Mouse (Mus musculus): ENCODE data around the gene Ephx1. TPM values are rescaled to one million over a fixed set of nuclear protein-coding genes. Genes with fewer than 3 reads are reported as not detected.
"Not testable (repeated sequence)": the region's sequence is repeated elsewhere in the genome, so short reads cannot be mapped to it uniquely, and the experiment has no call there.

The Ephx1 gene
- polyA plus RNA-seq, 1 experiment from 2014 or later, result 6.0 TPM

DNA sequence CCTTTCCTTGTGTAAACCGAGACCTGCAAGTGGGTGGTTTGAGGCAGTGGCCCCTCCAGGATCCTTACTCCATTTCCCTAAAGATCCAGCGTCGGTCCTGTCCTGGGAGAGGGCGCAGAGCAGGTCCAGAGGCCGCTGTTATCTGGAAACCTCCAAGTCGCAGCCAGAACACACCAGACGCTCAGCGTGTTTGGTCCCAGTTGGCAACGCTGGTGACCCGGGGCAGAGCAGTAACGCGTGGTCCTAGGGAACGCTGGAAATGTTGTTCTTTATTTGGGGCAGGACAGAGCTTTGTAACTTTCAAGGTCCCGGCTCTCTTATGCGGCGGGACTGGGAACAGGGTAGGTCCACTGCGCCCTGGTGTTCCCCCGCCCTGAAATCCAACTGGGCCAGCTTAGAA, 79.0 kb downstream of the Ephx1 start:
- no peak for ATAC-seq (replicated peaks)
- peaks cover 13% of the 10 kb centered on the region for H3K4me1 ChIP-seq
- no peaks in the 10 kb centered on the region for H3K36me3 ChIP-seq (replicated peaks)
- peak overlapping the region; percentile 56 for H3K4me3 ChIP-seq
- H3K27me3 ChIP-seq (replicated peaks), result peaks cover 52% of the 10 kb centered on the region
- H3K27ac ChIP-seq, result no peak overlapping the region
- H3K4me2 ChIP-seq, result peak overlapping the region; percentile 97
- no peaks in the 10 kb centered on the region for H3K9me3 ChIP-seq
- 3% methylated on average over 18 of the region's 18 CpGs for WGBS
- H3K9ac ChIP-seq, result peak overlapping the region; percentile 30; the same call in 1 of the 2 replicates

DNA sequence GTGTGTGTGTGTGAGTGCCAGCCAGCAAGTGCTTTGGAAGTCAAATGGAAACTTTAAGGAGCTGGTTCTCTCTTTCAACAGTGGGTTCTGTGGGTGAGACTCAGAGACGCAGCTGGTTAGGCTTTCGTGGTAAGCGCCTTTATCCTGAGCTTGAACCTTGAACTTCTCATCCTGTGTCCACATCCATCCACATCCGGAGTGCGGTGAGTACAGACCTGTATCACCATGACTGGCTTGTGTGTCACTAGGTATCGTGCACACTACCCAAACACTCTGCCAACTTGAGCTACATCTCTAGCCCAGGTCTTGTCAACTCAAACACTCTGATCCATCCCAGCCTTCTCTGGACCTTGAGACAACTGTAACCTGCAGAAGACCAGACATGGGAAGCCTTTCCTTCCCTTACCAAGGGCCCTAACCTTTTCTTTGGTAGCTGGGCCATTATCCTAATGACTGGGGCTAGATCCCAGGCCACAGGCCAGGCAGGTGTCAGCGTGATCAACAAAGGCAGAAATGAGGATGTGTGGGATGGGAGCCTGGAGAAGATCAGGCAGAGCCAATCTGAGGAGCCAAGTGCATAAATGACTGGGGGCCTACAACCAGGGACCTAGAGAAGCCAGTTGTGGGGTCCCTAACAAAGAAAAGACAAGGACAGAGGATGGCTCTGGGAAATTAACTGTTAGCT, 79.8 kb downstream of the Ephx1 start:
- Histone ChIP-seq H3K9me3 (no peaks in the 10 kb centered on the region), H3K27ac (no peak overlapping the region), H3K9ac (no peak overlapping the region), H3K4me3 (no peak overlapping the region), H3K36me3 (replicated peaks) (no peaks in the 10 kb centered on the region), H3K4me1 (peaks cover 13% of the 10 kb centered on the region), H3K4me2 (no peak overlapping the region), H3K27me3 (replicated peaks) (peaks cover 58% of the 10 kb centered on the region)
- ATAC-seq (replicated peaks), result no peak
- WGBS, result 86% methylated on average over 7 of the region's 7 CpGs

DNA sequence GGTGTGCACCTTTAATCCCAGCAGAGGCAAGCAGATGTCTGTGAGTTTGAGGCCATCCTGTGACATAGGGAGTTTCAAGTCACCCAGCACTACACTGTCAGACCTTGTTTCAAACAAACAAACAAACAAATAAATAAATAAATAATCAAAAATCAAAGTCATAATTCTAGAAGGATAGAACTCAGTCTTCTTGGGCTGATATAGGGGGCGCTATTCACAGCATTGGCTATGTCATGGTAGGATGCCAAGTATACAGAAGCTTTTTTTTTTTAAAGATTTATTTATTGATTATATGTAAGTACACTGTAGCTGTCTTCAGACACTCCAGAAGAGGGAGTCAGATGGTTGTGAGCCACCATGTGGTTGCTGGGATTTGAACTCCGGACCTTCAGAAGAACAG, 81.9 kb downstream of the Ephx1 start:
- H3K9ac ChIP-seq; H3K4me2 ChIP-seq; H3K36me3 ChIP-seq (replicated peaks); H3K9me3 ChIP-seq; H3K27ac ChIP-seq; ATAC-seq (replicated peaks); H3K4me3 ChIP-seq: not testable (repeated sequence)
- Histone ChIP-seq H3K4me1 (peaks cover 15% of the 10 kb centered on the region), H3K27me3 (replicated peaks) (peaks cover 73% of the 10 kb centered on the region)
- WGBS, result 87% methylated on average over 2 of the region's 2 CpGs

DNA sequence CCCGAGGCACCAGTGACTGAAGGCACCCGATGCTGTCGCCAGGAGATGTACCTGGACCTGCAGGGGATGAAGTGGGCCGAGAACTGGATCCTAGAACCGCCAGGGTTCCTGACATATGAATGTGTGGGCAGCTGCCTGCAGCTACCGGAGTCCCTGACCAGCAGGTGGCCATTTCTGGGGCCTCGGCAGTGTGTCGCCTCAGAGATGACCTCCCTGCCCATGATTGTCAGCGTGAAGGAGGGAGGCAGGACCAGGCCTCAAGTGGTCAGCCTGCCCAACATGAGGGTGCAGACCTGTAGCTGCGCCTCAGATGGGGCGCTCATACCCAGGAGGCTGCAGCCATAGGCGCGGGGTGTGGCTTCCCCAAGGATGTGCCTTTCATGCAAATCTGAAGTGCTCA, 83.1 kb downstream of the Ephx1 start:
- peaks cover 67% of the 10 kb centered on the region for H3K27me3 ChIP-seq (replicated peaks)
- H3K4me2 ChIP-seq; H3K9me3 ChIP-seq; H3K4me3 ChIP-seq; H3K36me3 ChIP-seq (replicated peaks); ATAC-seq (replicated peaks); H3K27ac ChIP-seq; H3K9ac ChIP-seq: not testable (repeated sequence)
- 19% methylated on average over 13 of the region's 13 CpGs for WGBS
- peaks cover 13% of the 10 kb centered on the region for H3K4me1 ChIP-seq

DNA sequence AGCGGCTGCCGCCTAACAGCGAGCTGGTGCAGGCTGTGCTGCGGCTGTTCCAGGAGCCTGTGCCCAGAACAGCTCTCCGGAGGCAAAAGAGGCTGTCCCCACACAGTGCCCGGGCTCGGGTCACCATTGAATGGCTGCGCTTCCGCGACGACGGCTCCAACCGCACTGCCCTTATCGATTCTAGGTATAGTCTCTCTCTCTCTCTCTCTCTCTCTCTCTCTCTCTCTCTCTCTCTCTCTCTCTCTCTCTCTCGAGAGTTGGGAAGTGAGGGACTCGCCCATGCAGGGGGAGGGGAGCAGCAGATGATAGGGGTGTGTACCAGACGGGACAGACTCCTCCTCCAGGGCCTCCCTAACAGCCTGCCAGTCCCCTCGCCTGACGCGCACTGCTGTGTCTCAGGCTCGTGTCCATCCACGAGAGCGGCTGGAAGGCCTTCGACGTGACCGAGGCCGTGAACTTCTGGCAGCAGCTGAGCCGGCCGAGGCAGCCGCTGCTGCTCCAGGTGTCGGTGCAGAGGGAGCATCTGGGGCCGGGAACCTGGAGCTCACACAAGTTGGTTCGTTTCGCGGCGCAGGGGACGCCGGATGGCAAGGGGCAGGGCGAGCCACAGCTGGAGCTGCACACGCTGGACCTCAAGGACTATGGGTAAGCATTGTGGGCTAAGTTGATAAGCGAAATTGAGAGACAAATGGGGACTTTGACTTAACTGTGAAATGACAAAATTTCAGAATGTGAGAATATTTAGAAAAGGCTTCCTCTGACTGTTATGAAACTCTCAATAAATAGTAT, 83.9 kb downstream of the Ephx1 start:
- WGBS, result 2% methylated on average over 39 of the region's 41 CpGs
- H3K27me3 ChIP-seq (replicated peaks), result peaks cover 59% of the 10 kb centered on the region
- H3K4me2 ChIP-seq, result peak overlapping the region; percentile 38
- peak overlapping the region; percentile 15; the same call in 1 of the 2 replicates for H3K4me3 ChIP-seq
- H3K9ac ChIP-seq; H3K27ac ChIP-seq; H3K4me1 ChIP-seq; H3K36me3 ChIP-seq (replicated peaks); H3K9me3 ChIP-seq; ATAC-seq (replicated peaks): not testable (repeated sequence)

DNA sequence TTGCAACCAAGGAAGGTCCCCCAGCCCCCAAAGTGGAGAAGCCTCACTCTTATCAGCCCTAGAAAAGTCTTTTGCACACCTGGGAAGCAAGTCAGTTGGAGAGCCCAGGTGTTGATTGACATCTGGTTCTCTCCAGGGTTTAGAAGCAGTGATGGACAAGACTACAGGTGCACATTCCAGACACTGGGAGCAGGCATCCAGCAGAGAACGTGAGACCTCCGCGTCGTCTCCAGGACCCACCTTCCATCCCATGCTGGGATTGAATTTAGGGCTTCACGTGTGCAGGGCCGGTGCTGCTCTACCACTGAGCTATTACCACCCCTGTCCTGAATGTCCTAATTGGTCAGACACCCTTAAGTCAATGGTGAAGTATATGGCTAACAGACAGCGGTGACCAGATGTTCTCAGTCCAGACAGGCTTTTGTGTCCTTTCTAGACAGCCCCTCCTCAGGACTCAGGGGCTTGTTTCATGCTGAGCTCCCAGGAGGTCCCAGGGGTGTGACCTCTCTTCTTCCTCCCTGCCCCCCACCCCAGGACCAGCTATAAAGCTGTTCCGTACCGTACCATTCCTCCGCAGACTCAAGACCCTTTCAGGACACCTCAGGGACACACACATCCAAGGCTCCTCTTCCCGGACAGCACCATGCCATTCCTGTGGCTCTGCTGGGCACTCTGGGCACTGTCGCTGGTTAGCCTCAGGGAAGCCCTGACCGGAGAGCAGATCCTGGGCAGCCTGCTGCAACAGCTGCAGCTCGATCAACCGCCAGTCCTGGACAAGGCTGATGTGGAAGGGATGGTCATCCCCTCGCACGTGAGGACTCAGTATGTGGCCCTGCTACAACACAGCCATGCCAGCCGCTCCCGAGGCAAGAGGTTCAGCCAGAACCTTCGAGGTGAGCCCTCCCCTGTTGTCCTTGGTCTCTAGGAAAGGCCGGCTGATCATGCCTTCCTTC, 86.0 kb downstream of the Ephx1 start, which contains the start of gene Lefty1:
TSS of gene Lefty1 (plus strand) at position 556 of the 953 bp plus-strand sequence.
- H3K4me2 ChIP-seq, result no peak within 1 kb of the TSS
- H3K9ac ChIP-seq, result no peak within 1 kb of the TSS
- WGBS, result 14% methylated on average over 21 of the region's 21 CpGs
- no peaks in the 10 kb centered on the region for H3K9me3 ChIP-seq
- H3K4me1 ChIP-seq, result 0 out of 2 replicates have a peak, but pooled peaks cover 2% of the 10 kb centered on the region
- H3K36me3 ChIP-seq (replicated peaks), result no peaks in the 10 kb centered on the region
- H3K4me3 ChIP-seq, result no peak within 1 kb of the TSS
- H3K27me3 ChIP-seq (replicated peaks), result peaks cover 42% of the 10 kb centered on the region
- H3K27ac ChIP-seq, result no peak within 1 kb of the TSS
- ATAC-seq (replicated peaks), result no peak

DNA sequence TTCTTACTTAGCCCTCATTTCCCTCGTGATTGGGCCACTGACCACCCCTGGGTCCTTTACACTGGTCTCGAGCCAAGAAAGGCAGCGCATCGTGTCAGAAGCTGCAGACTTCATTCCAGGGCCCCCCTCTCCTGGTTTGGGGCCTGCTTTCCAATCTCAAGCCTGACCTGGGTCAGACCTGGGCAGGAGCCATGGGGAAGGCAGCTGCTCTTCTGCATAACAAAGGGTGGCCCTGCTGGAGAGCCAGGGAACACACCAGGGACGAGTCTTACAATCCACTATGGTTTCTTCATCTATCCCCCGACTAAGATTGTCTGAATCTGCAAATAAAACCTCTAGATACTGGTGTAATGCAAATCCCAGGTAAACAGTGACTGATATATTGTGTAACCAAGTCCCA, 87.0 kb downstream of the Ephx1 start:
- WGBS, result 11% methylated on average over 6 of the region's 6 CpGs

DNA sequence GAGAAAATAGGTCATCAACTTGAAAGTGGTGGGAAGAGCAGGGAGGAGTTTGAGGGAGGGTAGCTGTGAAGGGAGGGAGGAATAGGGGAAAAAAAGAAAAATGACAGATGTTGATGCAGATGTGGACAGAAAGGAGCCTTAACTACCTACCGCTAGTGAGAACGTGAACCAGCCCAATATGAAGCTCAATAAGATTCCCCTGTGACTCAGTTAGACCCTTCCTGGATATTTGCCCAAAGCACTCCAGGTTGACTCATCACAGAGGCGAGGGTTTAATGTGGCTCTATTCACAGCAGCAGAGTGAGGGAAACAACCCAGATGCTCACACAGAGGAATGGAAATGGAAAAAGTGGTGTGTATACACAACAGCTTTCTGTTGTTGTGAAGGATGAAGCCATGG, 89.6 kb downstream of the Ephx1 start:
- 74% methylated on average over 3 of the region's 3 CpGs for WGBS
- Histone ChIP-seq H3K4me1 (0 out of 2 replicates have a peak, but pooled peaks cover 2% of the 10 kb centered on the region), H3K36me3 (replicated peaks) (no peaks in the 10 kb centered on the region), H3K4me2 (no peak overlapping the region), H3K27ac (no peak overlapping the region), H3K27me3 (replicated peaks) (peaks cover 24% of the 10 kb centered on the region), H3K4me3 (no peak overlapping the region), H3K9ac (no peak overlapping the region), H3K9me3 (no peaks in the 10 kb centered on the region)
- ATAC-seq (replicated peaks), result no peak

More for the DNA sequence above, 87.0 kb downstream of the Ephx1 start:
- Histone ChIP-seq H3K4me3 (no peak overlapping the region), H3K4me2 (no peak overlapping the region), H3K4me1 (0 out of 2 replicates have a peak, but pooled peaks cover 2% of the 10 kb centered on the region), H3K9ac (no peak overlapping the region), H3K27me3 (replicated peaks) (peaks cover 42% of the 10 kb centered on the region), H3K27ac (no peak overlapping the region), H3K36me3 (replicated peaks) (no peaks in the 10 kb centered on the region), H3K9me3 (no peaks in the 10 kb centered on the region)
- no peak for ATAC-seq (replicated peaks)

DNA sequence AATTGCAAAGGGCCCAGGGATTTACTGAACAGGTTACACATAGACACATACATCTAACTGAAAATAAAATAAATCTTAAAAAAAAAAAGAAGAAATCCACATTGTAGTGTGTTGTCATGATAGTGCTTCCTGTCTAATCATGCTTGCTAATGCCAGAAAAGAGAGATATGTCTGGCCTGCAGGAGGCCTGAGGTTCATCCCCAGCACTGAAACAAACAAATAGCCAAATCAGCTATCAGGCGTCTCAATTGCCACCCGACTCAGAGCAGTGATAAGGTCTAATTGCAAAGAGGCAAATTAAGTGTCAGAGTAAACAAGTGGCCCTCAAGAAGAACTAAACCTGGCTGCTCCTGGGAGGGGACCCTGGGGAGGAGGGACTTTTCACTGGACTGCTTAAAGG, 91.1 kb downstream of the Ephx1 start:
- Histone ChIP-seq H3K9me3 (no peaks in the 10 kb centered on the region), H3K27me3 (replicated peaks) (peaks cover 9% of the 10 kb centered on the region), H3K4me2 (no peak overlapping the region), H3K9ac (no peak overlapping the region), H3K36me3 (replicated peaks) (no peaks in the 10 kb centered on the region), H3K4me3 (no peak overlapping the region), H3K27ac (no peak overlapping the region), H3K4me1 (0 out of 2 replicates have a peak, but pooled peaks cover 1% of the 10 kb centered on the region)
- 72% methylated on average over 2 of the region's 2 CpGs for WGBS
- no peak for ATAC-seq (replicated peaks)

DNA sequence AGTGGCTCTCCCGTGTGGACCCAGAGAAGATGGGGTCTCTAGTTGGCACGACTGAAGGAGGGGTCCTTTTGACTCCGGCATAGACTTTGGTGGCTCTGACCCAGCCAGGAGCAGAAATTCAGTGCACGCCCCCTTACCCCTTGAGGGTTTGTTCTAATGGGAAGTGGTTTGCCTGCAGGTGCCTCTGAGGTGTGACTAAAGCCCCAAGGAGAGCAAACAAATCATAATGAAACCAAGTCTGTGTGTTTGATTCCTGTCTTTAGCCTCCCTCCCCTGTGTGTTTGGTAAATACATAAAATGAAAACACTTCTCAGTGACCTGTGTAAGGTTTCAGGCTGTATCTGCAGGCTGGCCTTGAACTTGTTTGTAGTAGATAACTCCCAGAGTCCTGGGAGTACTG, 94.4 kb downstream of the Ephx1 start:
- WGBS, result 75% methylated on average over 4 of the region's 4 CpGs
- ATAC-seq (replicated peaks), result no peak
- H3K27ac ChIP-seq, result no peak overlapping the region
- no peaks in the 10 kb centered on the region for H3K9me3 ChIP-seq
- no peak overlapping the region for H3K4me3 ChIP-seq
- H3K36me3 ChIP-seq (replicated peaks), result no peaks in the 10 kb centered on the region
- no peak overlapping the region for H3K4me2 ChIP-seq
- H3K4me1 ChIP-seq, result no peaks in the 10 kb centered on the region
- H3K9ac ChIP-seq, result no peak overlapping the region
- H3K27me3 ChIP-seq (replicated peaks), result no peaks in the 10 kb centered on the region
